Mouse (Mus musculus) megakaryocyte-erythroid progenitor cell, adult 5-6 weeks (primary cell): Measurements from ENCODE around the gene Zfp119b. TPM values are rescaled to one million over a fixed set of nuclear protein-coding genes. Genes with fewer than 3 reads are reported as not detected.
"Not testable (repeated sequence)": the region's sequence is repeated elsewhere in the genome, so short reads cannot be mapped to it uniquely, and the experiment has no call there.

Experiments used
- ATAC-seq: replicated peaks from 2 replicates; pipeline ENCODE4 v1.8.0; 2016; ENCODE audit warnings: mild to moderate bottlenecking, inconsistent platforms; ENCODE audit not compliant: severe bottlenecking, poor library complexity, low FRiP score, low TSS enrichment
- total RNA-seq, 2 experiments: library from RNA; stranded (forward) in 1 of 2; stranded (reverse) in 1 of 2; fragments of 200-1000, 215-1000 nt in 1 of 2; fragments of >200 nt in 1 of 2; fragmentation: Nextera tagmentation in 1 of 2; gene quantifications; 2 replicates each; pipeline ENCODE4 v1.2.3; 2014 to 2017

The Zfp119b gene
- total RNA-seq, 2 experiments from 2014 or later: 1.2 to 2.0 TPM

- peak; percentile 91 for ATAC-seq
Measured at GRCm38 (mm10) chr17:55958918-55959728, 9.8 kb upstream of the Zfp119b start, which contains the start of gene Yju2. Gene Yju2 (plus strand): TSS chr17:55959099.

GRCm38 (mm10) chr17:55958584-55958886 lies 9.2 kb upstream of the Zfp119b start:
- no peak for ATAC-seq

GRCm38 (mm10) chr17:55957726-55958583 lies 8.7 kb upstream of the Zfp119b start:
- no peak for ATAC-seq

GRCm38 (mm10) chr17:55957168-55957567 lies 7.9 kb upstream of the Zfp119b start:
- peak; percentile 30; the same call in 1 of the 2 replicates for ATAC-seq

- no peak for ATAC-seq
Measured at GRCm38 (mm10) chr17:55956591-55956990, 7.3 kb upstream of the Zfp119b start.

- ATAC-seq: no peak
Measured at GRCm38 (mm10) chr17:55956129-55956528, 6.8 kb upstream of the Zfp119b start.

- no peak for ATAC-seq
Measured at GRCm38 (mm10) chr17:55954229-55954628, 4.9 kb upstream of the Zfp119b start.

- no peak for ATAC-seq
Measured at GRCm38 (mm10) chr17:55953751-55954150, 4.5 kb upstream of the Zfp119b start.

GRCm38 (mm10) chr17:55952447-55953027 lies 3.2 kb upstream of the Zfp119b start, which contains the start of gene Ebi3:
Gene Ebi3 (plus strand): TSS chr17:55952640.
- ATAC-seq: no peak

GRCm38 (mm10) chr17:55952041-55952440 lies 2.7 kb upstream of the Zfp119b start:
- no peak for ATAC-seq

- ATAC-seq: no peak
Measured at GRCm38 (mm10) chr17:55950601-55951000, 1.3 kb upstream of the Zfp119b start.

GRCm38 (mm10) chr17:55948647-55949046 lies 653 bp downstream of the Zfp119b start:
- ATAC-seq: no peak

- ATAC-seq: no peak
Measured at GRCm38 (mm10) chr17:55945696-55946095, 3.6 kb downstream of the Zfp119b start.

GRCm38 (mm10) chr17:55944866-55945682 lies 4.2 kb downstream of the Zfp119b start:
- peak; percentile 97 for ATAC-seq

GRCm38 (mm10) chr17:55944387-55944865 lies 4.9 kb downstream of the Zfp119b start:
- ATAC-seq: not testable (repeated sequence)

GRCm38 (mm10) chr17:55933191-55933590 lies 16.1 kb downstream of the Zfp119b start:
- ATAC-seq: no peak

- peak; percentile 40 for ATAC-seq
Measured at GRCm38 (mm10) chr17:55932635-55933034, 16.7 kb downstream of the Zfp119b start.

GRCm38 (mm10) chr17:55931553-55932502 lies 17.5 kb downstream of the Zfp119b start:
- ATAC-seq: peak; percentile 92
